Mouse (Mus musculus) myocyte (in vitro differentiated cells): ENCODE data around the gene 2010106E10Rik. TPM values are rescaled to one million over a fixed set of nuclear protein-coding genes. Genes with fewer than 3 reads are reported as not detected.

Experiments
- H3K27me3 ChIP-seq: one replicate; pipeline ENCODE4 v1.6.1; 2011; ENCODE audit not compliant: control insufficient read depth, insufficient read depth, insufficient read length
- H3K36me3 ChIP-seq: one replicate; pipeline ENCODE4 v1.6.1; 2011; ENCODE audit not compliant: control insufficient read depth, insufficient read depth
- H3K4me2 ChIP-seq: one replicate; pipeline ENCODE4 v1.6.1; 2011; ENCODE audit warnings: low read depth, control low read depth
- H3K4me3 ChIP-seq: one replicate; pipeline ENCODE4 v1.5.1; 2011; ENCODE audit warnings: mild to moderate bottlenecking, control low read depth, moderate library complexity
- H3K79me2 ChIP-seq: one replicate; pipeline ENCODE4 v1.6.1; 2011; ENCODE audit not compliant: control insufficient read depth, insufficient read depth
- H3ac ChIP-seq: one replicate; pipeline ENCODE4 v1.6.1; 2011; ENCODE audit not compliant: control insufficient read depth, insufficient read length
- CEBPB ChIP-seq: IDR thresholded peaks from 2 replicates; pipeline ENCODE4 v1.6.1; 2011; ENCODE audit warnings: mild to moderate bottlenecking, moderate library complexity; ENCODE audit not compliant: poor library complexity, insufficient read depth, severe bottlenecking
- E2F4 ChIP-seq: IDR thresholded peaks from one replicate; pipeline ENCODE4 v1.6.1; 2011; ENCODE audit warnings: mild to moderate bottlenecking, control low read depth, moderate library complexity; ENCODE audit not compliant: insufficient read depth
- MAX ChIP-seq: IDR thresholded peaks from one replicate; pipeline ENCODE4 v1.6.1; 2011; ENCODE audit warnings: low read depth, mild to moderate bottlenecking, control low read depth
- MYOD1 ChIP-seq, 3 experiments: IDR thresholded peaks; one replicate each; pipeline ENCODE4 v1.6.1; 2011; ENCODE audit warnings: control low read depth in 2 of 3, low read depth in 2 of 3, mild to moderate bottlenecking in 2 of 3, moderate library complexity in 1 of 3; ENCODE audit not compliant: insufficient read length in 2 of 3, control insufficient read depth in 1 of 3
- MYOG ChIP-seq, 3 experiments: IDR thresholded peaks; one replicate each; pipeline ENCODE4 v1.6.1; 2011; ENCODE audit warnings: control low read depth in 2 of 3, low read depth in 2 of 3, mild to moderate bottlenecking in 2 of 3; ENCODE audit not compliant: insufficient read length in 2 of 3, control insufficient read depth in 1 of 3, insufficient read depth in 1 of 3
- POLR2A ChIP-seq: IDR thresholded peaks from one replicate; pipeline ENCODE4 v1.6.1; 2011; ENCODE audit warnings: low read depth, mild to moderate bottlenecking, control low read depth, moderate library complexity; ENCODE audit not compliant: insufficient read length
- POLR2AphosphoS2 ChIP-seq: IDR thresholded peaks from one replicate; pipeline ENCODE4 v1.6.1; 2011; ENCODE audit warnings: low read depth, control low read depth; ENCODE audit not compliant: insufficient read length
- REST ChIP-seq: IDR thresholded peaks from one replicate; pipeline ENCODE4 v1.6.1; 2011; ENCODE audit warnings: mild to moderate bottlenecking, control low read depth, moderate library complexity; ENCODE audit not compliant: insufficient read depth, insufficient read length
- SRF ChIP-seq: IDR thresholded peaks from one replicate; pipeline ENCODE4 v1.6.1; 2011; ENCODE audit warnings: low read depth; ENCODE audit not compliant: control insufficient read depth, insufficient read length
- TCF12 ChIP-seq: IDR thresholded peaks from one replicate; pipeline ENCODE4 v1.6.1; 2011; ENCODE audit warnings: mild to moderate bottlenecking, control low read depth; ENCODE audit not compliant: poor library complexity, insufficient read depth, severe bottlenecking
- TCF3 ChIP-seq: IDR thresholded peaks from one replicate; pipeline ENCODE4 v1.6.1; 2011; ENCODE audit warnings: low read depth, control low read depth; ENCODE audit not compliant: insufficient read length
- USF1 ChIP-seq: IDR thresholded peaks from one replicate; pipeline ENCODE4 v1.6.1; 2011; ENCODE audit warnings: low read depth, mild to moderate bottlenecking, control low read depth, moderate library complexity
- polyA plus RNA-seq: library from polyadenylated mRNA; unstranded; fragments of >200 nt; fragmentation: generic; extraction: Trizol; gene quantifications from one replicate; pipeline ENCODE4 v1.2.1, GENCODE M21; 2012; ENCODE audit warnings: missing spikeins

2010106E10Rik gene
- polyA plus RNA-seq = not detected

DNA sequence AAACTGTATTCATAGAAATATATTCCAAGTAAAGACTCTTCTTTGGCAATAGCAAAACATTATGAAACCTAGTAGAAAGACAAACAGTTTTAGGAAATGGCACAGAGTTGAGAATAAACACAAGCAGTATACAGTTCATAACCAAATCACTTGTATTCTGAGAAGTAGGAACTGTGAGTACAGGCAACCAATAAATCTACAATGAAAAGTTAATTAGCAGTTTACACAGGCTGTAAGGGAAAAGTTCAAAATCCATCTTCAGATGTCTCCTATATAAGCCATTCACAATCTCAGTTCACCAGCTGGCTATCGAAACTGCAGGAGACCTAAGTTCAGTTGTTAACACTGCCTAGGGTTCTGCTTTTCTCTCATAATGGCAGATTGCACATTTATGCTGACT, at the start of gene 2010106E10Rik:
TSS of gene 2010106E10Rik (plus strand) at position 301 of the 400 bp plus-strand sequence.
- TF ChIP-seq E2F4 = no peak
- TF ChIP-seq MAX = no peak
- no peak for TF ChIP-seq TCF12
- Histone ChIP-seq H3K27me3 (no peaks in the 10 kb centered on the region), H3K4me3 (no peak within 1 kb of the TSS), H3K36me3 (no peaks in the 10 kb centered on the region), H3K79me2 (no peaks in the 10 kb centered on the region), H3K4me2 (no peak within 1 kb of the TSS), H3ac (no peak within 1 kb of the TSS)

DNA sequence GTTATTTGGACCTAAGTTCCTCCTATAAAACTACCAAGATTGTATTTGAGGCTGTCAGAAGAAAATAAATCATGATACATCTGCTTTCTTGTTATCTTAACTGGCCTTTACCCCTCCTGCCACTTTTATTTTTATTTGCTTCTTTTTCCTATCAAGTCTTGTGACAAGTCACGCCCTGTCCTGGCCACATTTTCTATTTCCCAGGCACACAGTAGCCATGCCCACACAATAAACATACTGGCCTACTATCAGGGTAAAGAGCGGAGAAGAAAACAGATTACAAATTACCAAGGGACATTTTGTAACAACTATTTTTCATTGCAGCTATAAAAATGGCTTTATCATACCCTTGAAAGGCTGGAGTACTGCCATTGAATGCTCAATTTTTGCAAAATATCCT, 10.6 kb downstream of the 2010106E10Rik start:
- H3K4me2 ChIP-seq = no peak overlapping the region
- no peak overlapping the region for H3K4me3 ChIP-seq
- no peak overlapping the region for H3ac ChIP-seq
- no peaks in the 10 kb centered on the region for H3K36me3 ChIP-seq
- TF ChIP-seq USF1 (no peak), REST (no peak), POLR2A (no peak), POLR2AphosphoS2 (no peak), MYOG (IDR thresholded peaks at IDR 0.05; ENCODE audit: control insufficient read depth in 1 of 3, insufficient read depth in 1 of 3, insufficient read length in 2 of 3, low read depth in 2 of 3) (no peak), E2F4 (no peak), MYOD1 (IDR thresholded peaks at IDR 0.05; ENCODE audit: control insufficient read depth in 1 of 3, insufficient read length in 2 of 3, low read depth in 2 of 3) (no peak), CEBPB (no peak), SRF (no peak)
- H3K27me3 ChIP-seq = no peaks in the 10 kb centered on the region
- no peaks in the 10 kb centered on the region for H3K79me2 ChIP-seq

DNA sequence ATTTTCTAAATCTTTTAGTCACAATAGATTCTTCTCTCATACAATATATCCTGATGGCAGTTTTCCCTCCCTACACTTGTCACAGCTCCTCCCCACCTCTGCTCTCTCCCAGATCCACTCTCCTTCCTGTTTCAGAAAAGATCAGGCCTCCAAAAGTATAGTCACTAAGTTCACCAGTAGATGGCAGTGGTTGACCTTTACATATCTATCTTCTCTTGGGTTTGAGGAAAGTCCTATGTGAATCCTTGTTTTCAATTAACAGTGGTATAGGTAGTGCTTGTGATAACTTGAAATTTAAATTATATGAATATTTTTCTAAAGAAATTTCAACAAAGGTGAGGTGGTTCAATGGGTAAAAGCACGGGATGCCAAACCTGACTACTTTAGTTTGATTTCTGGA, 29.7 kb downstream of the 2010106E10Rik start:
- no peaks in the 10 kb centered on the region for H3K36me3 ChIP-seq
- H3ac ChIP-seq = no peak overlapping the region
- H3K79me2 ChIP-seq = no peaks in the 10 kb centered on the region
- no peaks in the 10 kb centered on the region for H3K27me3 ChIP-seq
- H3K4me3 ChIP-seq = no peak overlapping the region
- no peak for TF ChIP-seq USF1
- no peak for TF ChIP-seq REST
- no peak for TF ChIP-seq MAX
- TF ChIP-seq SRF = no peak
- TF ChIP-seq POLR2AphosphoS2 = no peak
- TF ChIP-seq CEBPB = no peak
- no peak for TF ChIP-seq E2F4
- TF ChIP-seq TCF12 = no peak
- no peak for TF ChIP-seq MYOD1 (IDR thresholded peaks at IDR 0.05; ENCODE audit: control insufficient read depth in 1 of 3, insufficient read length in 2 of 3, low read depth in 2 of 3)
- no peak for TF ChIP-seq MYOG (IDR thresholded peaks at IDR 0.05; ENCODE audit: control insufficient read depth in 1 of 3, insufficient read depth in 1 of 3, insufficient read length in 2 of 3, low read depth in 2 of 3)
- no peak for TF ChIP-seq POLR2A
- no peak for TF ChIP-seq TCF3
- no peak overlapping the region for H3K4me2 ChIP-seq

DNA sequence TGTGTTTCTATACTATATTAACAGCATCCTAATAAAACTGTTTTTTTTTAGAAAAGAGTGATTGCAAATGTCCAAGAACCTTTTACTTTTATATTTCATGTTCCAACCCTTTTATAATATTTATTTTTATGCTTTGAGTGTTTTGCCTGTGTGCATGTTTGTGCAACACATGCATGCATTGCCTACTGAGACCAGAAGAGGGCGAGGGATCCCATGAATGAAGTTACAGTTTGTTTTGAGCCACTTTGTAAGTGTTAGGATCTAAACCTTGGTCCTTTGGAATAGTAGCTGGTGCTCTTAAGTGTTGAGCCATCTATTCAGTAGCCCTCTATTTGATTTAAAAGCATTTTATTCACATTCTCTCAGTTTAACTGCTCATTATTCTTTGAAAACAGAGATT, 48.0 kb downstream of the 2010106E10Rik start:
- no peak for TF ChIP-seq REST
- TF ChIP-seq SRF = no peak
- TF ChIP-seq POLR2A = no peak
- no peak for TF ChIP-seq TCF12
- no peak for TF ChIP-seq CEBPB
- TF ChIP-seq MYOD1 (IDR thresholded peaks at IDR 0.05; ENCODE audit: control insufficient read depth in 1 of 3, insufficient read length in 2 of 3, low read depth in 2 of 3) = no peak
- no peak for TF ChIP-seq E2F4
- Histone ChIP-seq H3K79me2 (no peaks in the 10 kb centered on the region), H3ac (no peak overlapping the region), H3K27me3 (no peaks in the 10 kb centered on the region), H3K4me2 (no peak overlapping the region), H3K36me3 (no peaks in the 10 kb centered on the region), H3K4me3 (no peak overlapping the region)

DNA sequence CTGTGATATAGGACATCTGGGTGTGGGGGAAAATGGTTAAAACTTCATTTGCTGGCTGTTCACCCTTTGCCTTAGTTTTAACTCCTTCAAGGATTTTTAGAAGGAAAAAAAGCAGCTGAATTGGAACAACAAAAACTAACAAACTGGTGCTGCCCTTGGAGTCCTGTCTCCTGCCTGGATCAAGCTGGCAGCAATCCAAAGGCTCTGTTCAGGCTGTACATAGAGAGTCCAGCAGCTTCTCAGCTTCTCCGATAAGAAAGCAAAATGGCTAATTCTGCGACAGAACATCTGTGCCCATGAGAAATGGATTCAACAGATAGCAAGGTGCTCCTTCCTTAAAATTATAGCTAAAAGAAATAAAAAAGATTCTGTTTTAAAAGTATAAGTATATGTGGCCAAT, 72.6 kb downstream of the 2010106E10Rik start:
- no peak overlapping the region for H3K4me3 ChIP-seq
- no peak overlapping the region for H3K4me2 ChIP-seq
- TF ChIP-seq TCF12 = no peak
- no peak for TF ChIP-seq MYOD1 (IDR thresholded peaks at IDR 0.05; ENCODE audit: control insufficient read depth in 1 of 3, insufficient read length in 2 of 3, low read depth in 2 of 3)
- TF ChIP-seq CEBPB = no peak
- no peak for TF ChIP-seq POLR2A
- no peak for TF ChIP-seq TCF3
- no peak for TF ChIP-seq SRF
- TF ChIP-seq E2F4 = no peak
- TF ChIP-seq MAX = no peak
- no peak for TF ChIP-seq REST
- no peak for TF ChIP-seq POLR2AphosphoS2
- TF ChIP-seq USF1 = no peak
- no peak for TF ChIP-seq MYOG (IDR thresholded peaks at IDR 0.05; ENCODE audit: control insufficient read depth in 1 of 3, insufficient read depth in 1 of 3, insufficient read length in 2 of 3, low read depth in 2 of 3)
- H3K36me3 ChIP-seq = no peaks in the 10 kb centered on the region
- no peaks in the 10 kb centered on the region for H3K27me3 ChIP-seq
- H3ac ChIP-seq = no peak overlapping the region
- no peaks in the 10 kb centered on the region for H3K79me2 ChIP-seq
